Mouse (Mus musculus) neural tube, embryonic 11.5 days (tissue): ENCODE results near the gene Zyg11a. TPM values are rescaled to one million over a fixed set of nuclear protein-coding genes. Genes with fewer than 3 reads are reported as not detected.
"Not testable (repeated sequence)": the region's sequence is repeated elsewhere in the genome, so short reads cannot be mapped to it uniquely, and the experiment has no call there.

Experiments used
- ATAC-seq: fragments of 200-750 bp; cut with Nextera tagmentation; 2 replicates; pipeline ENCODE4 v1.8.0; 2017; ENCODE audit warnings: moderate number of reproducible peaks, mild to moderate bottlenecking, moderate TSS enrichment, moderate library complexity; ENCODE audit not compliant: insufficient read depth, low FRiP score, low TSS enrichment
- DNase-seq: peaks from one replicate; pipeline ENCODE4 v3.0.0-alpha.2; 2015; ENCODE audit warnings: low spot score
- H3K27ac ChIP-seq: fragments of 300-500 bp; sonication (generic); 2 replicates; pipeline ENCODE4 v1.5.1; 2014; ENCODE audit warnings: low read depth, mild to moderate bottlenecking, low read length
- H3K27me3 ChIP-seq: fragments of 300-500 bp; sonication (generic); 2 replicates; pipeline ENCODE4 v1.6.1; 2014; ENCODE audit warnings: mild to moderate bottlenecking, low read length, mixed read lengths; ENCODE audit not compliant: control insufficient read depth, insufficient read depth
- H3K36me3 ChIP-seq: fragments of 300-500 bp; sonication (generic); 2 replicates; pipeline ENCODE4 v1.6.1; 2014; ENCODE audit warnings: mild to moderate bottlenecking, low read length, moderate library complexity, mixed read lengths; ENCODE audit not compliant: control insufficient read depth, insufficient read depth
- H3K4me1 ChIP-seq: fragments of 300-500 bp; sonication (generic); 2 replicates; pipeline ENCODE4 v1.6.1; 2014; ENCODE audit warnings: low read length, mixed read lengths; ENCODE audit not compliant: control insufficient read depth, insufficient read depth
- H3K4me2 ChIP-seq: fragments of 300-500 bp; sonication (generic); 2 replicates; pipeline ENCODE4 v1.6.1; 2014; ENCODE audit warnings: low read depth, mild to moderate bottlenecking, moderate library complexity
- H3K4me3 ChIP-seq: fragments of 300-500 bp; sonication (generic); 2 replicates; pipeline ENCODE4 v1.5.1; 2014; ENCODE audit warnings: low read depth, low read length
- H3K9ac ChIP-seq: fragments of 300-500 bp; sonication (generic); 2 replicates; pipeline ENCODE4 v1.6.1; 2014; ENCODE audit warnings: mild to moderate bottlenecking, low read length
- H3K9me3 ChIP-seq: fragments of 300-500 bp; sonication (generic); 2 replicates; pipeline ENCODE4 v1.6.1; 2016; ENCODE audit warnings: low read length; ENCODE audit not compliant: control insufficient read depth
- WGBS: fragments of 180-500 bp; shearing (Covaris S2); extraction: QIAGEN DNeasy Blood & Tissue Kit; methylation state at CpG from one replicate; pipeline ENCODE4 v1.1.7; 2014; 5-methylcytosine and 5-hydroxymethylcytosine counted together
- polyA plus RNA-seq: library from polyadenylated mRNA; unstranded; fragments of >200 nt; fragmentation: Nextera tagmentation; extraction: Ambion mirVana; gene quantifications from 2 replicates; pipeline ENCODE4 v1.2.1, GENCODE M21; 2014

The Zyg11a gene
- polyA plus RNA-seq, 1 experiment from 2014 or later: not detected

DNA sequence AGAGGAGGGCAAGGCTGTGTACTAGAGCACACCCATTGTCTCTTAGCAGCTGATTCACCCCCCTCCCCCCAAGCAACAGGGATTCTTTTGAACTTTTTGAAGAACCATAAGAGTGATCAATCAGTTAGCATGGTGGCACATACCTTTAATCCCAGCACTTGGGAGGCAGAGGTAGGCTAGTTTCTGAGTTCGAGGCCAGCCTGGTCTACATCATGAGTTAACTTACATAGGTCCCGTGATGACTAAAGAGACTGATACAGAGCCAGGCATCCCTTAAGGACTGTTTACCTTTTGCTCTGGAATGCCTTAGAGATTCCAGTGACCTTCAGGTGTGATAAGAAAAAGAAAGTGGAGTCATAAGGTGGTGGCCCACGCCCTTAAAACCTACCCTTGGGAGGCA lies 54.6 kb downstream of the Zyg11a start:
- WGBS: 87% methylated on average over 3 of the region's 3 CpGs
- H3K9me3 ChIP-seq: no peaks in the 10 kb centered on the region
- no peak overlapping the region for H3K4me3 ChIP-seq
- H3K27me3 ChIP-seq: 0 out of 2 replicates have a peak, but pooled peaks cover 2% of the 10 kb centered on the region
- H3K9ac ChIP-seq: no peak overlapping the region
- no peaks in the 10 kb centered on the region for H3K36me3 ChIP-seq
- ATAC-seq (no peak), DNase-seq (no peak)
- no peak overlapping the region for H3K27ac ChIP-seq
- H3K4me1 ChIP-seq: no peaks in the 10 kb centered on the region
- no peak overlapping the region for H3K4me2 ChIP-seq

DNA sequence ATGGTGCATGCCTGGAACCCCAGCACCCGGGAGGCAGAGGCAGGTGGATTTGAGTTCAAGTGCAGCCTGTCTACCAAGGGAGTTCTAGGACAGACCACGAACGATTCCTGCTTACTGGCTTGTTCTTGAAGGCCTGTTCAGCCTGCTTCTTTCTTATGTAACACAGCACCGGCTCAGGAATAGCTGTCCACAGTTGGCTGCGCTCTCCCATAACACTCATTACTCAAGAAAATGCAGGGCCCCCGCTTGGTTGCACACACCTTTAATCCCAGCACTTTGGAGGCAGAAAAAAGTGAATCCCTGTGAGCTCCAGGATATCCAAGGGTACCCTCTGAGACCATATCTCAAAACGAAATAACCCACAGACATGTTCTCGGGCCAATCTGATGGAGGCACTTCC lies 55.9 kb downstream of the Zyg11a start:
- no peak for ATAC-seq
- no peaks in the 10 kb centered on the region for H3K36me3 ChIP-seq
- H3K4me2 ChIP-seq: no peak overlapping the region
- DNase-seq: no peak
- H3K4me3 ChIP-seq: no peak overlapping the region
- H3K9me3 ChIP-seq: no peaks in the 10 kb centered on the region
- 0 out of 2 replicates have a peak, but pooled peaks cover 2% of the 10 kb centered on the region for H3K27me3 ChIP-seq
- 92% methylated on average over 8 of the region's 8 CpGs for WGBS
- H3K27ac ChIP-seq: no peak overlapping the region
- H3K4me1 ChIP-seq: no peaks in the 10 kb centered on the region
- H3K9ac ChIP-seq: no peak overlapping the region

GRCm38 (mm10) chr4:108155141-108155540 lies 62.7 kb downstream of the Zyg11a start:
- H3K27me3 ChIP-seq, H3K4me2 ChIP-seq, ATAC-seq, H3K27ac ChIP-seq, H3K4me3 ChIP-seq, H3K9ac ChIP-seq, H3K4me1 ChIP-seq, DNase-seq, H3K9me3 ChIP-seq, H3K36me3 ChIP-seq: not testable (repeated sequence)
- WGBS: 82% methylated on average over 1 of the region's 1 CpGs

- H3K27ac ChIP-seq, H3K9ac ChIP-seq, H3K36me3 ChIP-seq, H3K4me1 ChIP-seq, H3K4me3 ChIP-seq, H3K27me3 ChIP-seq, DNase-seq, H3K4me2 ChIP-seq, H3K9me3 ChIP-seq, ATAC-seq: not testable (repeated sequence)
- 39% methylated on average over 3 of the region's 3 CpGs for WGBS
Measured at GRCm38 (mm10) chr4:108145554-108145953, 72.3 kb downstream of the Zyg11a start.

- Histone ChIP-seq H3K36me3 (no peaks in the 10 kb centered on the region), H3K27ac (no peak within 1 kb of the TSS), H3K4me2 (no peak within 1 kb of the TSS), H3K4me1 (no peaks in the 10 kb centered on the region), H3K9ac (no peak within 1 kb of the TSS), H3K9me3 (no peaks in the 10 kb centered on the region), H3K27me3 (no peaks in the 10 kb centered on the region), H3K4me3 (no peak within 1 kb of the TSS)
- ATAC-seq: no peak
- DNase-seq: no peak
- 84% methylated on average over 1 of the region's 1 CpGs for WGBS
Measured at GRCm38 (mm10) chr4:108144880-108145279, 73.0 kb downstream of the Zyg11a start, which contains the start of gene Scp2. Gene Scp2, minus strand, starts transcription at chr4:108144998.

DNA sequence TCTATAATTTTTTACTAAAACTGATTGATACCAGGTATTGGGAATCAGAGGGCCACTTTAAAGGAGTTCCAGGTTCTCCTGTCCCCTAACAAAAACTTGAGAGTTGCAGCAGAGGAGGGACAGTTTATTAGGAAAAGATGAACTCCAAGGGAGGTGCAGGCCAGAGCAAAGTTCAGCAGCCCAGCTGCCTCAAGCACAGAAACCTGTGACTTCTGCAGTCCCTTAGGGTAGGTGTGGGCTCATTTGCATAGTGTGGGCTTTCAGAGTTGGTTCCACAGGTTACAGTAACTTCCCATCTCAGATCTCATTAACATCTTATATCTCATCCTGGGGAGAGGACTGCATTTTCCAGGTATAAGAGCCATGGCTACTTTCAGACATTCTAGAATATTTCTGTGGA lies 74.1 kb downstream of the Zyg11a start:
- DNase-seq (no peak), ATAC-seq (no peak)
- Histone ChIP-seq H3K9me3 (no peaks in the 10 kb centered on the region), H3K27me3 (no peaks in the 10 kb centered on the region), H3K36me3 (no peaks in the 10 kb centered on the region), H3K4me2 (no peak overlapping the region), H3K9ac (no peak overlapping the region), H3K4me1 (no peaks in the 10 kb centered on the region), H3K27ac (no peak overlapping the region), H3K4me3 (no peak overlapping the region)

GRCm38 (mm10) chr4:108143178-108143577 lies 74.7 kb downstream of the Zyg11a start:
- H3K4me2 ChIP-seq: not testable (repeated sequence)
- 92% methylated on average over 2 of the region's 2 CpGs for WGBS

GRCm38 (mm10) chr4:108136938-108137337 lies 80.9 kb downstream of the Zyg11a start:
- Histone ChIP-seq H3K27me3 (no peaks in the 10 kb centered on the region), H3K4me1 (no peaks in the 10 kb centered on the region), H3K4me3 (no peak overlapping the region), H3K36me3 (no peaks in the 10 kb centered on the region), H3K9ac (no peak overlapping the region), H3K4me2 (no peak overlapping the region), H3K27ac (no peak overlapping the region), H3K9me3 (no peaks in the 10 kb centered on the region)
- no peak for ATAC-seq
- WGBS: 91% methylated on average over 5 of the region's 5 CpGs
- no peak for DNase-seq

More at GRCm38 (mm10) chr4:108143178-108143577, 74.7 kb downstream of the Zyg11a start:
- not testable (repeated sequence) for H3K9ac ChIP-seq, H3K27ac ChIP-seq, H3K4me3 ChIP-seq, ATAC-seq, DNase-seq, H3K4me1 ChIP-seq, H3K27me3 ChIP-seq, H3K9me3 ChIP-seq, H3K36me3 ChIP-seq
